Mouse (Mus musculus) lung, adult 2 months (tissue): ENCODE data around the gene Stat3. TPM values are rescaled to one million over a fixed set of nuclear protein-coding genes. Genes with fewer than 3 reads are reported as not detected.

Experiments
- DNase-seq: peaks from one replicate; pipeline ENCODE4 v3.0.0; 2022
- H3K4me1 ChIP-seq: fragments of 200-500 bp; 2 replicates; pipeline ENCODE4 v1.6.1; 2011; ENCODE audit warnings: low read length; ENCODE audit not compliant: control insufficient read depth, insufficient read depth
- H3K4me3 ChIP-seq: fragments of 200-500 bp; replicated peaks from 2 replicates; pipeline ENCODE3; 2011; ENCODE audit warnings: low read depth, mild to moderate bottlenecking, control low read depth, low read length; ENCODE audit errors: extremely low read depth
- CTCF ChIP-seq: fragments of 200-500 bp; IDR thresholded peaks from 2 replicates; pipeline ENCODE4 v1.5.1; 2011; ENCODE audit warnings: mild to moderate bottlenecking, low read length, control low read depth; ENCODE audit not compliant: insufficient read depth
- POLR2A ChIP-seq: fragments of 200-500 bp; IDR thresholded peaks from 2 replicates; pipeline ENCODE4 v1.6.1; 2011; ENCODE audit warnings: low read depth, mild to moderate bottlenecking, control low read depth, low read length, borderline replicate concordance; ENCODE audit errors: extremely low read depth
- WGBS: fragments of 180-500 bp; shearing (Covaris S2); methylation state at CpG from one replicate; pipeline ENCODE4 v1.1.7; 2018; 5-methylcytosine and 5-hydroxymethylcytosine counted together
- polyA plus RNA-seq: library from polyadenylated mRNA; depleted of rRNA; stranded (reverse); fragments of >200 nt; gene quantifications from 2 replicates; pipeline ENCODE4 v1.2.3, GENCODE M21; 2012

Stat3 gene
- polyA plus RNA-seq, 1 experiment = 147 TPM

GRCm38 (mm10) chr11:100912401-100913155 lies 26.8 kb downstream of the Stat3 start:
- no peak for TF ChIP-seq POLR2A
- no peak for TF ChIP-seq CTCF
- Histone ChIP-seq H3K4me3 (no peak overlapping the region), H3K4me1 (peaks cover 14% of the 10 kb centered on the region)
- DNase-seq = peak; percentile 35
- 41% methylated on average over 17 of the region's 17 CpGs for WGBS

GRCm38 (mm10) chr11:100908567-100908966 lies 30.8 kb downstream of the Stat3 start:
- Histone ChIP-seq H3K4me1 (peaks cover 14% of the 10 kb centered on the region), H3K4me3 (no peak overlapping the region)
- TF ChIP-seq CTCF (no peak), POLR2A (no peak)
- DNase-seq = no peak
- WGBS = 78% methylated on average over 9 of the region's 9 CpGs

- whole genome bisulfite sequencing = 66% methylated on average over 2 of the region's 2 CpGs
- no peak for DNase-seq
- TF ChIP-seq CTCF (no peak), POLR2A (no peak)
Measured at GRCm38 (mm10) chr11:100908112-100908511, 31.2 kb downstream of the Stat3 start.

GRCm38 (mm10) chr11:100906885-100907284 lies 32.5 kb downstream of the Stat3 start:
- 83% methylated on average over 4 of the region's 4 CpGs for WGBS
- H3K4me3 ChIP-seq = no peak overlapping the region
- no peaks in the 10 kb centered on the region for H3K4me1 ChIP-seq
- no peak for DNase-seq
- TF ChIP-seq POLR2A (no peak), CTCF (no peak)

More at GRCm38 (mm10) chr11:100908112-100908511, 31.2 kb downstream of the Stat3 start:
- Histone ChIP-seq H3K4me1 (peaks cover 10% of the 10 kb centered on the region), H3K4me3 (no peak overlapping the region)

- no peak for DNase-seq
- TF ChIP-seq CTCF (no peak), POLR2A (no peak)
- Histone ChIP-seq H3K4me1 (no peaks in the 10 kb centered on the region), H3K4me3 (no peak overlapping the region)
- WGBS = 30% methylated on average over 1 of the region's 1 CpGs
Measured at GRCm38 (mm10) chr11:100905929-100906328, 33.4 kb downstream of the Stat3 start.

- no peak for TF ChIP-seq CTCF
- no peak for TF ChIP-seq POLR2A
- H3K4me3 ChIP-seq = no peak overlapping the region
- no peak for DNase-seq
- no peaks in the 10 kb centered on the region for H3K4me1 ChIP-seq
- 63% methylated on average over 20 of the region's 20 CpGs for WGBS
Measured at GRCm38 (mm10) chr11:100904580-100905351, 34.6 kb downstream of the Stat3 start.

GRCm38 (mm10) chr11:100898441-100899199 lies 40.7 kb downstream of the Stat3 start:
- 84% methylated on average over 16 of the region's 16 CpGs for WGBS
- no peak for DNase-seq
- TF ChIP-seq POLR2A (no peak), CTCF (no peak)
- H3K4me1 ChIP-seq = peaks cover 1% of the 10 kb centered on the region; the same call in 1 of the 2 replicates
- H3K4me3 ChIP-seq = no peak overlapping the region

- H3K4me1 ChIP-seq = peaks cover 2% of the 10 kb centered on the region; the same call in 1 of the 2 replicates
- WGBS = 54% methylated on average over 7 of the region's 7 CpGs
- no peak overlapping the region for H3K4me3 ChIP-seq
- TF ChIP-seq CTCF = no peak
- no peak for TF ChIP-seq POLR2A
- DNase-seq = no peak
Measured at GRCm38 (mm10) chr11:100897294-100898231, 41.8 kb downstream of the Stat3 start.
